Mouse (Mus musculus) ES-Bruce4 (cell line): ENCODE measurements at regions not wholly inside any gene's neighbourhood (a gene's known extent, or its start where the extent isn't known, plus 50 kb on each side); places are given as distances from the start of the nearest gene placed in this dataset.

ENCODE experiments used
- CTCF ChIP-seq: IDR thresholded peaks from one replicate; pipeline ENCODE4 v1.8.1; 2011; ENCODE audit warnings: low read depth, low read length
- POLR2A ChIP-seq: IDR thresholded peaks from one replicate; pipeline ENCODE4 v1.8.1; 2011; ENCODE audit warnings: low read length; ENCODE audit not compliant: insufficient read depth

DNA sequence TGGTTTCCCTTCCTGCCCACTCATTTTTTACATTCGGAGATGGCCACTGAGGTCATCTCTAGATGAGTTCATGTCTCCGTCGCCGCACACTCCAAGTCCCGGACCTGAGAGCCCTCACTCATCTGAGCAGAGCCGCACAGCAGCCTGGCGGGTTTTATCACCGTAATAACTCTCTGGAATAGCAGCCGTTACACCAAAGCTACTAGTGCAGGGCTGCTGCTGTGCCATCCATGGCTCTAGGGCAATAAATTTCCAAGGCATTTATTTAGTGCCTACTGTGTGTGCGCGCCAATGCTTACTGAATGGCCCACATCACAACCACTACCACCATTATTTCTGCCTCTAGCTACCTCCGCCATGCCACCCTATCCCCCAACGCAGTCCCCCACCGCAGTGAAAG is 242.9 kb upstream of the Rpl38 start:
- TF ChIP-seq POLR2A (no peak), CTCF (no peak)
